Mouse (Mus musculus): ENCODE results near the gene Fbxo24.

DNA sequence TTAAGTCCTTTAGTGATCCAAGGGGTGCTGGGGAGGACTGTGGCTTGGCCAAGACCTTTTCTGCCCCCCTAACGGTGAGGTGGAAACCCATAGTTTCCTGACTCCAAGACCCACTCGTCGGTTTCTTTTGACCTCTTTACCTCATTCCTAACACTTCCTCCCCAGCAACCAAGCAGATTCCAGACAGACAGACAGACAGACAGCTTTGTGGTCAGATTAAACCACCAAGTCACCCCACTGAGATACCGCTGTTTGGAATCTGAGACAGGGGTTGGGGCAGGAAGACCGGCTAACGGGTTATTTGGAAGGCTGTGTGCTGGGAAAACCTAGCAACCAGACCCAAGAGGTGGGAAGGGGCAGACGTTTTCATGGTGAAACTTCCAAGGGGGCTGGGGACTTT is 58.6 kb downstream of the Fbxo24 start:
- TF ChIP-seq CTCF (conservative IDR thresholded peaks at IDR 0.05; ENCODE audit: low read length): no peak
- no peak for TF ChIP-seq POU5F1 (IDR thresholded peaks at IDR 0.05; ENCODE audit: borderline replicate concordance, low read length)
- no peak for TF ChIP-seq NANOG (IDR thresholded peaks at IDR 0.05; ENCODE audit: borderline replicate concordance, low read length)
